Mouse (Mus musculus): ENCODE results near the gene Cobll1. TPM values are rescaled to one million over a fixed set of nuclear protein-coding genes. Genes with fewer than 3 reads are reported as not detected.

Gene Cobll1
- total RNA-seq, 2 experiments from 2014 or later: 2.9 TPM; not detected in 1

- ATAC-seq (replicated peaks; ENCODE audit: low FRiP score, poor library complexity, severe bottlenecking): no peak
These were observed 27.6 kb downstream of the Cobll1 start for GRCm38 (mm10) chr2:65211620-65212019.

DNA sequence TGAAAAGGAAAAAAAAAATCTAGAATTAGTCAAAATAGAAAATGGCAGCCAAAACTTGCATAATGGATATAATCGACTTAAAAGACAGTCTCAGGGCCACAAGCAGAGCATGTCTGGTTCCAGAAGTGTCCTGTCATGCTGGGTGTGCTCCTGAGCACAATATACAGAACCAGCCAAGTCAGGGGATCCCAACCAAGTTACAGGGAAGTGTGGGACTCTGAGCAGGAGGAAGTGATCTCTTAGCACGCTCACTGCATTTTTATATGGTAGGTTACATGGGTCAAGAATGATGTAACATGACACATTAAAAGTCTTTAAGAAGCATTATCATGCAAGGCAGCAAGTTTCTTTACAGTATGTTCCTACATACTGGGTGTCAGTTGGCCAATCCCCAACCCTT lies 31.5 kb downstream of the Cobll1 start:
- ATAC-seq (replicated peaks; ENCODE audit: low FRiP score, poor library complexity, severe bottlenecking): no peak

DNA sequence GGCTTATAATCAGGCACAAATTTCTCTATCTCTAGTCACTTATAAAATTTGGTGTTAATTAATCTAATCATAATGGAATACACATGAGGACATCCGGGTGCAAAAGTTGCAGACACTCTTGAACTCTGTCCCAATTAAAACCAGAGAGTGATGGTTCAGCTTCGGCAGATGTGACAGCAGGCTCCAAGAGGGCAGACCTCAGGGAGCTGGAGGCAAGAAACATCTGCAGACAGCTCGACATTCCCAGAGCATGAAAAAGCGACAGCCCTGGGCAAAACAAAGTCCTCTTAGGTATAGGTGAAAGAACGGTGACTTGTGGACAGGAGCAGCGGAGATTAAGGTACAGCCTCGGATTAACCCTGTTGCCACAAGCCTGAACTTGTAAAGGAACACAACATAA lies 35.5 kb downstream of the Cobll1 start:
- ATAC-seq (replicated peaks; ENCODE audit: low FRiP score, poor library complexity, severe bottlenecking): no peak

GRCm38 (mm10) chr2:65199706-65200105 lies 39.5 kb downstream of the Cobll1 start:
- no peak for ATAC-seq (replicated peaks; ENCODE audit: low FRiP score, poor library complexity, severe bottlenecking)

DNA sequence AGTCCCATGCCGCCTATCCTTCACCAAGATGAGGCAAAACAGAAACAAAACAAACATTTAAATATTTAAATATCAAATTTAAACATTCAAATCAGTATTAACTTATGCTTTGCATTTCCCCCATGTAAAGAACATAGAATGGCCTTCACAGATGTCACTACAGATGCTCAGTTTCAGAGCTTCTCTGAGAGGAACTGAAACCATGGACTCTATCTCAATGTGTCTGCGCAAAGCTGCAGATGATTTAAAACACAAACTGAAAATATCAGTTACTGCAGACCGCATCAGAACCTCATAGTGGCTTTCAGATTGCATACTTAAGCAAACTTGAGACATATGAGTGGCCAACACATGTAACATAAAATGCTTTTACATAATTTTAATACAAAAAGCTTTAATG lies 40.6 kb downstream of the Cobll1 start:
- ATAC-seq (replicated peaks; ENCODE audit: low FRiP score, poor library complexity, severe bottlenecking): no peak

DNA sequence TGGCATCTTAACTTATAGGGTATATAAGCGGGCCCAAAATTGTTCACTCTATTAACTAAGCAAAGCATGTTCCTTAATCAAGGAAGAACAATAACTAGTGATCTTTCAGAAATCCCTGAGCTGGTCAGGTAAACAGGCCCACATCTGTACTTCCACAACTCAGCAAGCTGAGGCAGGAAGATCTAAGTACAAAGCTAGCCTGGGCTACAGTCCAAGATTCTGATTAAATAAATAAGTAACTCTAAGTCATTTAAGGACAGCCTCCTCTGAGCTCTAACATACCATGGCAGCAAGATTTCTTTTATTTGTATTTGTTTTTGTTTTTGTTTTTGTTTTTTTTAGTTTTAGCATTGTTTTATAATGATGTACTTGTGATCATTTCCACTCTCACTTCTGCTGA lies 42.2 kb downstream of the Cobll1 start:
- no peak for ATAC-seq (replicated peaks; ENCODE audit: low FRiP score, poor library complexity, severe bottlenecking)

GRCm38 (mm10) chr2:65195233-65196010 lies 43.8 kb downstream of the Cobll1 start:
- ATAC-seq (replicated peaks; ENCODE audit: low FRiP score, poor library complexity, severe bottlenecking): no peak

DNA sequence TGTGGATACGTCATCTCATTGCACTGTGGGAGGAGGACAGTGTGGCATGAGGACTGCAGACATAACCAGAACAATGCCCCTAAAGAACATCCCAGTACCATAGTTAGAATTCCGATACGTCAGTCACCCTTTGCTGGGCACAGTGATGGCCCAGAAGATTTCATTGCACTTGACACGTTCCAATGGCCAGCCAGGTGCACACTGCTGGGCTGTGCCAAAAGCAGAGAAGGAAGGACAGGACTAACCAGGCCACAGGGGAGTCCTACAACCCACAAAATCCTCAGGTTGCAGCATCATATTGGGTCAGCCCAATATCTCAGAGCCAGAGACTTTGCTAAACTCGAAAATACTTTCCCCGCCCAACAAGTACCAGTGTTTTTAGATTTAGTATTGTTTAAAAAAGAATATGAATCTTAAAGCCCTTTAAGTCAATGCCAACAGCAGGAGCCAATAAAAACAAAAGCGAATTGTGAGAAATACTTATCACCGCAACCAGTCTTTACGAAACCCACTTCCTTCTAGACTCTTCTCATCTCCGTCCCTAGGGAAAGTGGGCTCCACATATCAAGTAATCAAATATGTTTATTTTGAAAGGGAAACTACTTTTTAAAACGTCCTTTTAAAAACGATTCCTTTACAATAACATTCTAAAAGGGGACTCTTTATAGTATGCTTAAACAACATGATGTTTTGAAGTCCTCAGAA lies 46.0 kb downstream of the Cobll1 start:
- ATAC-seq (replicated peaks; ENCODE audit: low FRiP score, poor library complexity, severe bottlenecking): no peak

- no peak for ATAC-seq (replicated peaks; ENCODE audit: low FRiP score, poor library complexity, severe bottlenecking)
These were observed 47.8 kb downstream of the Cobll1 start for GRCm38 (mm10) chr2:65191398-65191797.

GRCm38 (mm10) chr2:65189346-65189745 lies 49.9 kb downstream of the Cobll1 start:
- ATAC-seq (replicated peaks; ENCODE audit: low FRiP score, poor library complexity, severe bottlenecking): no peak

GRCm38 (mm10) chr2:65188585-65188984 lies 50.6 kb downstream of the Cobll1 start:
- ATAC-seq (replicated peaks; ENCODE audit: low FRiP score, poor library complexity, severe bottlenecking): no peak

DNA sequence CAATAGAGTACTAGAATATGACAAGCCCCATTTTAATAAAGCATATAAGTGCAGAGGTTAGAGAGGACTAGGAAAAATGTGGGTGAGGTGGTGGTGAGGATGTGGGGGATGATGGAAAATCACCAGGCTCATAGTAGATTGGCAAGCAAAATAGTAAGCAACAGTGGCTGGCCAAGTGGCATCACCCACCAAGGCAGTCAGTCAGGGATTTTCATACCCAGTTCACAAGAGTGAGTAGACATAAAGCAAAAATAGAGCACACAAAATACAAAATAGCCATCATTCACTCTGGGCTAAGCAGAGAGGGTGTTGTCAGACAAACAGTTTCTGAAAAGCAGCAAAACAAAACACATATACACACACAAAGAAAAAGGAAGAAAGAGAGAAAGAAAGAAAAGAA lies 51.6 kb downstream of the Cobll1 start:
- no peak for ATAC-seq (replicated peaks; ENCODE audit: low FRiP score, poor library complexity, severe bottlenecking)

DNA sequence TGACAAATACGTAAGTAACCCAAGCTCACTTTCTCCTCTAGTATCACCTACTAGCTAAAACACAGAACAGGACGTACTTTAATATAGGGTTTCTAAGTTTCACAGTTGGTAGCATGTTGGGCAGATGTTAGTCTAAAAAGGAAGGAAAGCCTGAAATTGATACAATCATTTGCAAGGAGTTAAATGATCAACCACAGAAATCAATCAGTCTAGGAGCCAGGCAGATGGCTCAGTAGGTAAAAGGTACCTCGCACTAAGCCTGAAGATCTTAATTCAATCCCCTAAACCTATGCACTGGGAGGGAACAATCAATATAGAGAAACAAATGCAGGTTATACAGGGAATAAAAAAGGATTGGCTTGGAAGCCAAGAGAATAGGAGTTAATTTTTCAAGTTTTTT lies 52.0 kb downstream of the Cobll1 start:
- ATAC-seq (replicated peaks; ENCODE audit: low FRiP score, poor library complexity, severe bottlenecking): no peak

- ATAC-seq (replicated peaks; ENCODE audit: low FRiP score, poor library complexity, severe bottlenecking): no peak
These were observed 56.5 kb downstream of the Cobll1 start for GRCm38 (mm10) chr2:65182747-65183146.

DNA sequence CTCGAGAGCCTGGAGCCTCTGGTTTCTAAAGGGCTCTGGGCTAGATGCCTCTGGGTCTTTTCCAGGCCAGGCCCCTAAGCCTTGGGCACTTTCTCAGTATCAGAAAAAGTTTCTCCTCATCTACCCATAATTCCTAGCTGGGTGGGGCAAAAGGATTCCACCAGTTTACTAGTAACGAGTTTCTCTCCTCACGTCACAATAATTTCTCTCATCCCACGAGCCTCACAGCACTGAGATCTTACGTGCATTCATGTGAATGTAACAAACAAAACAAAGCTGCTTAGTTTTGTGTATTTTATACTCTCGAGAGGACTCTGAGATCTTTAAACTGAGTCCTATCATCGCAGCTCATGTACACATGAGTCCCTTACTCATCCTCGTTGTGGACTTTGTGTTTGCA lies 57.5 kb downstream of the Cobll1 start:
- ATAC-seq (replicated peaks; ENCODE audit: low FRiP score, poor library complexity, severe bottlenecking): no peak

GRCm38 (mm10) chr2:65181066-65181716 lies 58.0 kb downstream of the Cobll1 start:
- ATAC-seq (replicated peaks; ENCODE audit: low FRiP score, poor library complexity, severe bottlenecking): no peak

GRCm38 (mm10) chr2:65175645-65176044 lies 63.6 kb downstream of the Cobll1 start:
- no peak for ATAC-seq (replicated peaks; ENCODE audit: low FRiP score, poor library complexity, severe bottlenecking)

GRCm38 (mm10) chr2:65172071-65172470 lies 67.1 kb downstream of the Cobll1 start:
- no peak for ATAC-seq (replicated peaks; ENCODE audit: low FRiP score, poor library complexity, severe bottlenecking)

DNA sequence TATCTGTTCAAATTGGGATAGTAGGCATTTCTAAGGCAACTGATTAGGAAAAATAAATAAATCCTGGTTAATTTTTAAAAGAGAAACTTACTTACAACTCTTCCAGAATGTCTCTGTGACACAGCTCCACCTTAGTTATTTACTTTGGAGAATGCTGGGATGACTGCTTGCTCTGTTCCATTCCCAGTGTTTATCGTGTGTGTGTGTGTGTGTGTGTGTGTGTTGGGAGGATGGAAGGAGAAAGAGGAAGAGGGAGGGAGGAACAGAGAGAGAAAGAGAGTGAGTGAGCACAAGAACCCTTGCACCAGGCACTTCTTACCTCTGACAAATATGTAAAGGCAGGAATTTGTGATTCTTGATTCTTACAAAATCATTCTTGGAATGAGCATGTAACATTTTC lies 67.7 kb downstream of the Cobll1 start:
- no peak for ATAC-seq (replicated peaks; ENCODE audit: low FRiP score, poor library complexity, severe bottlenecking)

DNA sequence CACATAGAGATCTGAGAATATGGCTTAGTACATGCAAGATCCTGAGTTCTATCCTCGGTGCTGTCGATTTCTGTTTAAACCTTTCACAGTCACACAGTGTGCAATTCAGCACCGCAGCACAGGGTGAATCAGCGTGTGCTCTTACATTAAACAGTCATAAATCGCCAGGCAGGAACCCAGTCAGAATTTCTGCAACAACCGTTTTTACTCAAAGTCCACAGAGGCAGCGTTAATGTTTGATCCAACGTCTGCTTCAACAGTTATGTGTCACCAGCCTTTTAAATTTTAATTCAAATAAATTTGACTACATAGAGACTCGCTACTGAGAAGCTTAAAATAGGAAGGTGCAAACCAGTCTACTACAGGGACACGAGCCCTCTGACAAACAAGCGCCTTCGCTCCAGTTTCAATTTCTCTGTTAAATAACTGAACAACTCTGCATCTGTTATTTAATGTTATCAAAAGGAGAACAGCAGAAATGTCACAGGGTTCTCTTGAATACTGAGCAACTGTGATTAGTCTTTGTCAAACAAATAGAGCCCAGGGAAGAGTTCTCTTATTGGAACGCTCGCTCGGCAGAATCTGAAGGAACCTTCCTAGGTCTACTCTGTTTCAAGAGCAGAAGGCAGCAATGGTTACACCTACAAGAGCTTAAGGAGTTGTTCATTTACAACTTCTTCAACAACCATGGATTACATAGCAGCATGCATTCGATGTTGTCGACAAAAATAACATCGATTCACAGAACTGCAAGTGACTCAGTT lies 68.3 kb downstream of the Cobll1 start:
- ATAC-seq (replicated peaks; ENCODE audit: low FRiP score, poor library complexity, severe bottlenecking): no peak
